Mouse (Mus musculus) lung, postnatal 0 days (tissue): Measurements from ENCODE around the gene Cds2. TPM values are rescaled to one million over a fixed set of nuclear protein-coding genes. Genes with fewer than 3 reads are reported as not detected.
A peak's percentile ranks its signal among the peaks of the same experiment; 100 is the strongest.
"Not testable (repeated sequence)": the region's sequence is repeated elsewhere in the genome, so short reads cannot be mapped to it uniquely, and the experiment has no call there.

ENCODE experiments used
- ATAC-seq: fragments of 200-750 bp; cut with Nextera tagmentation; 2 replicates; pipeline ENCODE4 v1.8.0; 2017; ENCODE audit warnings: moderate library complexity
- DNase-seq: peaks from one replicate; pipeline ENCODE4 v3.0.0-alpha.2; 2016; ENCODE audit warnings: low spot score
- H3K27ac ChIP-seq: fragments of 300-500 bp; sonication (generic); 2 replicates; pipeline ENCODE4 v1.5.1; 2014; ENCODE audit warnings: antibody characterized with exemption, mild to moderate bottlenecking, low read length, mixed read lengths
- H3K27me3 ChIP-seq: fragments of 300-500 bp; sonication (generic); replicated peaks from 2 replicates; pipeline ENCODE4 v1.6.1; 2014; ENCODE audit warnings: low read length, mixed read lengths; ENCODE audit not compliant: insufficient read depth
- H3K36me3 ChIP-seq: fragments of 300-500 bp; sonication (generic); 2 replicates; pipeline ENCODE4 v1.6.1; 2014; ENCODE audit warnings: low read length, mixed read lengths; ENCODE audit not compliant: insufficient read depth
- H3K4me1 ChIP-seq: fragments of 300-500 bp; sonication (generic); 2 replicates; pipeline ENCODE4 v1.6.1; 2014; ENCODE audit warnings: antibody characterized with exemption, low read depth, low read length, mixed read lengths; ENCODE audit not compliant: insufficient read depth
- H3K4me2 ChIP-seq: fragments of 300-500 bp; sonication (generic); replicated peaks from 2 replicates; pipeline ENCODE4 v1.6.1; 2014; ENCODE audit warnings: low read depth, mild to moderate bottlenecking, low read length, moderate library complexity, mixed read lengths
- H3K4me3 ChIP-seq: fragments of 300-500 bp; sonication (generic); 2 replicates; pipeline ENCODE4 v1.5.1; 2014; ENCODE audit warnings: low read depth, low read length
- H3K9ac ChIP-seq: fragments of 300-500 bp; sonication (generic); replicated peaks from 2 replicates; pipeline ENCODE4 v1.6.1; 2014; ENCODE audit warnings: low read depth, mild to moderate bottlenecking
- H3K9me3 ChIP-seq: fragments of 300-500 bp; sonication (generic); 2 replicates; pipeline ENCODE4 v1.6.1; 2016; ENCODE audit warnings: low read length, mixed read lengths
- CTCF ChIP-seq: IDR thresholded peaks from 2 replicates; pipeline ENCODE4 v1.5.1; 2016; ENCODE audit warnings: antibody characterized with exemption, mild to moderate bottlenecking
- EP300 ChIP-seq: IDR thresholded peaks from 2 replicates; pipeline ENCODE4 v1.6.1; 2016; ENCODE audit warnings: antibody characterized with exemption, mild to moderate bottlenecking, control low read depth
- WGBS: fragments of 180-500 bp; shearing (Covaris S2); extraction: QIAGEN DNeasy Blood & Tissue Kit; methylation state at CpG from one replicate; pipeline ENCODE4 v1.1.7; 2014; 5-methylcytosine and 5-hydroxymethylcytosine counted together
- polyA plus RNA-seq: library from polyadenylated mRNA; unstranded; fragments of >200 nt; fragmentation: Nextera tagmentation; extraction: Ambion mirVana; gene quantifications from 2 replicates; pipeline ENCODE4 v1.2.1, GENCODE M21; 2015

The Cds2 gene
- polyA plus RNA-seq, 1 experiment from 2014 or later = 32.3 TPM

- H3K9me3 ChIP-seq = no peaks in the 10 kb centered on the region
- H3K4me1 ChIP-seq = peaks cover 35% of the 10 kb centered on the region
- no peak overlapping the region for H3K9ac ChIP-seq
- H3K36me3 ChIP-seq = peaks cover 3% of the 10 kb centered on the region; the same call in 1 of the 2 replicates
- ATAC-seq = no peak
- H3K27ac ChIP-seq = peak overlapping the region; percentile 14
- no peak overlapping the region for H3K4me3 ChIP-seq
- no peak overlapping the region for H3K4me2 ChIP-seq
- 73% methylated on average over 10 of the region's 10 CpGs for WGBS
- H3K27me3 ChIP-seq = no peaks in the 10 kb centered on the region
- TF ChIP-seq EP300 (no peak), CTCF (no peak)
- DNase-seq = peak; percentile 16
Observed at GRCm38 (mm10) chr2:132280518-132281120, 17.7 kb downstream of the Cds2 start.

GRCm38 (mm10) chr2:132281560-132282452 is 18.9 kb downstream of the Cds2 start:
- peak; percentile 78 for DNase-seq
- Histone ChIP-seq H3K9ac (peak overlapping the region; percentile 8; the same call in 1 of the 2 replicates), H3K4me1 (peaks cover 35% of the 10 kb centered on the region), H3K4me2 (no peak overlapping the region), H3K9me3 (no peaks in the 10 kb centered on the region), H3K4me3 (no peak overlapping the region), H3K36me3 (peaks cover 3% of the 10 kb centered on the region; the same call in 1 of the 2 replicates), H3K27ac (peak overlapping the region; percentile 64), H3K27me3 (no peaks in the 10 kb centered on the region)
- WGBS = 49% methylated on average over 10 of the region's 10 CpGs
- TF ChIP-seq CTCF (no peak), EP300 (peak; percentile 74)
- ATAC-seq = peak; percentile 53

- Histone ChIP-seq H3K4me3 (no peak overlapping the region), H3K27ac (peak overlapping the region; percentile 88), H3K9me3 (no peaks in the 10 kb centered on the region), H3K4me1 (peaks cover 35% of the 10 kb centered on the region), H3K36me3 (peaks cover 3% of the 10 kb centered on the region; the same call in 1 of the 2 replicates), H3K9ac (no peak overlapping the region), H3K4me2 (no peak overlapping the region), H3K27me3 (no peaks in the 10 kb centered on the region)
- DNase-seq (no peak), ATAC-seq (no peak)
- no peak for TF ChIP-seq EP300
- no peak for TF ChIP-seq CTCF
- 37% methylated on average over 12 of the region's 12 CpGs for WGBS
Observed at GRCm38 (mm10) chr2:132282453-132283174, 19.7 kb downstream of the Cds2 start.

GRCm38 (mm10) chr2:132283236-132284070 is 20.5 kb downstream of the Cds2 start:
- no peak overlapping the region for H3K9ac ChIP-seq

GRCm38 (mm10) chr2:132284492-132285139 is 21.7 kb downstream of the Cds2 start:
- TF ChIP-seq CTCF = no peak
- peak; percentile 91 for TF ChIP-seq EP300
- peaks cover 35% of the 10 kb centered on the region for H3K4me1 ChIP-seq
- no peak overlapping the region for H3K9ac ChIP-seq
- H3K4me3 ChIP-seq = no peak overlapping the region
- no peaks in the 10 kb centered on the region for H3K27me3 ChIP-seq
- WGBS = 41% methylated on average over 12 of the region's 12 CpGs
- peak overlapping the region; percentile 88 for H3K27ac ChIP-seq
- DNase-seq = peak; percentile 89
- H3K36me3 ChIP-seq = no peaks in the 10 kb centered on the region
- ATAC-seq = peak; percentile 90
- H3K4me2 ChIP-seq = peak overlapping the region; percentile 37
- H3K9me3 ChIP-seq = no peaks in the 10 kb centered on the region

More at GRCm38 (mm10) chr2:132283236-132284070, 20.5 kb downstream of the Cds2 start:
- H3K27me3 ChIP-seq = no peaks in the 10 kb centered on the region
- H3K4me1 ChIP-seq = peaks cover 35% of the 10 kb centered on the region
- H3K27ac ChIP-seq = peak overlapping the region; percentile 88
- no peaks in the 10 kb centered on the region for H3K9me3 ChIP-seq
- WGBS = 38% methylated on average over 15 of the region's 15 CpGs
- no peak for TF ChIP-seq CTCF
- 0 out of 2 replicates have a peak, but pooled peaks have one; percentile 14 for TF ChIP-seq EP300
- H3K4me2 ChIP-seq = peak overlapping the region; percentile 17; the same call in 1 of the 2 replicates
- H3K36me3 ChIP-seq = peaks cover 1% of the 10 kb centered on the region; the same call in 1 of the 2 replicates
- ATAC-seq (peak; percentile 18; the same call in 1 of the 2 replicates), DNase-seq (peak; percentile 41)
- no peak overlapping the region for H3K4me3 ChIP-seq

GRCm38 (mm10) chr2:132285722-132286121 is 22.8 kb downstream of the Cds2 start:
- not testable (repeated sequence) for ATAC-seq
- H3K27ac ChIP-seq = peak overlapping the region; percentile 88

More at GRCm38 (mm10) chr2:132285722-132286121, 22.8 kb downstream of the Cds2 start:
- not testable (repeated sequence) for H3K9me3 ChIP-seq, H3K4me3 ChIP-seq, H3K9ac ChIP-seq, H3K36me3 ChIP-seq, DNase-seq, H3K4me2 ChIP-seq, H3K27me3 ChIP-seq
- H3K4me1 ChIP-seq = peaks cover 35% of the 10 kb centered on the region
- 85% methylated on average over 5 of the region's 5 CpGs for WGBS
